Mouse (Mus musculus) kidney, embryonic 16.5 days (tissue): ENCODE data around the gene Lpcat2. TPM values are rescaled to one million over a fixed set of nuclear protein-coding genes. Genes with fewer than 3 reads are reported as not detected.

Source experiments
- ATAC-seq: fragments of 200-750 bp; cut with Nextera tagmentation; 2 replicates; pipeline ENCODE4 v1.8.0; 2017; ENCODE audit warnings: moderate TSS enrichment; ENCODE audit not compliant: low FRiP score, low TSS enrichment
- H3K27ac ChIP-seq: fragments of 300-500 bp; sonication (generic); 2 replicates; pipeline ENCODE4 v1.5.1; 2014; ENCODE audit warnings: low read length
- H3K27me3 ChIP-seq: fragments of 300-500 bp; sonication (generic); 2 replicates; pipeline ENCODE4 v1.6.1; 2014; ENCODE audit warnings: low read length, control low read depth, mixed read lengths; ENCODE audit not compliant: insufficient read depth
- H3K36me3 ChIP-seq: fragments of 300-500 bp; sonication (generic); 2 replicates; pipeline ENCODE4 v1.6.1; 2014; ENCODE audit warnings: low read length, control low read depth, mixed read lengths; ENCODE audit not compliant: insufficient read depth
- H3K4me1 ChIP-seq: fragments of 300-500 bp; sonication (generic); 2 replicates; pipeline ENCODE4 v1.6.1; 2014; ENCODE audit warnings: low read length, control low read depth, mixed read lengths; ENCODE audit not compliant: insufficient read depth
- H3K4me2 ChIP-seq: fragments of 300-500 bp; sonication (generic); replicated peaks from 2 replicates; pipeline ENCODE4 v1.6.1; 2014; ENCODE audit warnings: low read depth, low read length
- H3K4me3 ChIP-seq: fragments of 300-500 bp; sonication (generic); 2 replicates; pipeline ENCODE4 v1.5.1; 2014; ENCODE audit warnings: mild to moderate bottlenecking, low read length
- H3K9ac ChIP-seq: fragments of 300-500 bp; sonication (generic); replicated peaks from 2 replicates; pipeline ENCODE4 v1.6.1; 2014; ENCODE audit warnings: low read length
- H3K9me3 ChIP-seq: fragments of 300-500 bp; sonication (generic); 2 replicates; pipeline ENCODE4 v1.6.1; 2016; ENCODE audit warnings: low read length, control low read depth
- WGBS: fragments of 180-500 bp; shearing (Covaris S2); extraction: QIAGEN DNeasy Blood & Tissue Kit; methylation state at CpG from one replicate; pipeline ENCODE4 v1.1.7; 2014; 5-methylcytosine and 5-hydroxymethylcytosine counted together
- polyA plus RNA-seq: library from polyadenylated mRNA; unstranded; fragments of >200 nt; fragmentation: Nextera tagmentation; extraction: Ambion mirVana; gene quantifications from 2 replicates; pipeline ENCODE4 v1.2.1, GENCODE M21; 2015

The Lpcat2 gene
- polyA plus RNA-seq, 1 experiment from 2014 or later, result 5.5 TPM

DNA sequence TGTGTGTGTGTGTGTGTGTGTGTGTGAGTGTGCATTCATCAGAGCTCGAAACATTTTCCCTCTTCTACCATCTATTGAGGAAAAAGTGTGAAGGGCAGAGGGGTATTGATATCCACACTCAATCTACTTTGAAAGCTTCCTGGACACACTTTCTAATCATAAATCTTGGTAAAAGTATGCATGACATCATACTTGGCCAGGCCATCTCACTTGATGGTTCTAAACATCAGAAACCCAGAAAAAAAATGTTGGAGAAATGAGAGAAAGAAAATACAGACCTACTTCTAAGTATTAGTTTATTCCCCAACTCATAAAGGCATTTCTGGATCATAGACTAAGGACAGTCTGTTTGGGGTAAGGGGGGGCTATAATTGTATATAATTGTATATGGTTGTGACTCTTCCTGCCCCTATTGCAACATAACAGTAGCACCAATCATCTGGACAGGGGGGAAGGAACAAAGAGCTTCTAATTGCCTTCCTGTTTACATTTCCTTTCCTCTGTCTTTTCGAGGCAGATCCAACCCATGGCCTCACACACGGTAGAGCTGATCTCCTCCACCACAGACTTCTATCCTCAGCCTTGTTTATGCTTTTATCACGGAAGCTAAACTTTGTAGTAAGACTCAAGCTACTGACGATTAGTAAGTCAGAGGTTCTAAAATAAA lies 20.9 kb upstream of the Lpcat2 start:
- WGBS, result 49% methylated on average over 5 of the region's 5 CpGs
- ATAC-seq, result no peak
- no peak overlapping the region for H3K4me3 ChIP-seq
- H3K27ac ChIP-seq, result no peak overlapping the region
- no peaks in the 10 kb centered on the region for H3K4me1 ChIP-seq
- no peaks in the 10 kb centered on the region for H3K9me3 ChIP-seq
- H3K36me3 ChIP-seq, result peaks cover 24% of the 10 kb centered on the region
- H3K27me3 ChIP-seq, result no peaks in the 10 kb centered on the region
- H3K9ac ChIP-seq, result no peak overlapping the region
- H3K4me2 ChIP-seq, result no peak overlapping the region

GRCm38 (mm10) chr8:92834786-92835500 lies 20.2 kb upstream of the Lpcat2 start:
- no peak overlapping the region for H3K4me3 ChIP-seq
- no peak overlapping the region for H3K27ac ChIP-seq
- H3K27me3 ChIP-seq, result no peaks in the 10 kb centered on the region
- H3K4me2 ChIP-seq, result no peak overlapping the region
- ATAC-seq, result no peak
- WGBS, result 85% methylated on average over 11 of the region's 11 CpGs
- H3K9me3 ChIP-seq, result no peaks in the 10 kb centered on the region
- H3K9ac ChIP-seq, result no peak overlapping the region
- peaks cover 26% of the 10 kb centered on the region for H3K36me3 ChIP-seq
- H3K4me1 ChIP-seq, result no peaks in the 10 kb centered on the region

DNA sequence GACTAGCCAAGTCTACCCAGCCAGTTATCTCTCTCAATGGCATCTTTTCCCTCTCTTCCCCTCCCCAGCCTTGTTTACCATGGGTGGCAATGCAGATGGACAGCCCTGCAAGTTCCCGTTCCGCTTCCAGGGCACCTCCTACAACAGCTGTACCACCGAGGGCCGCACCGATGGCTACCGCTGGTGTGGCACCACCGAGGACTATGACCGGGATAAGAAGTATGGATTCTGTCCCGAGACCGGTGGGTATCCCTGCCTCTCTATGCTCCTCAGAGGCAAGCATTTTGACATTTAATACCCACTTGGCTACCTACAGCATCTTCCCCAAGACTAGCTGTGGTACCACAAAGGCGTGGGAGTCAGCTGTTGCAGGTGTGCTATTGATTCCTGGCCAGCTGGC lies 19.2 kb upstream of the Lpcat2 start:
- no peak overlapping the region for H3K4me2 ChIP-seq
- H3K9ac ChIP-seq, result no peak overlapping the region
- no peaks in the 10 kb centered on the region for H3K9me3 ChIP-seq
- H3K27me3 ChIP-seq, result no peaks in the 10 kb centered on the region
- WGBS, result 95% methylated on average over 11 of the region's 11 CpGs
- no peak overlapping the region for H3K4me3 ChIP-seq
- peaks cover 29% of the 10 kb centered on the region for H3K36me3 ChIP-seq
- H3K27ac ChIP-seq, result no peak overlapping the region
- H3K4me1 ChIP-seq, result no peaks in the 10 kb centered on the region
- ATAC-seq, result no peak

DNA sequence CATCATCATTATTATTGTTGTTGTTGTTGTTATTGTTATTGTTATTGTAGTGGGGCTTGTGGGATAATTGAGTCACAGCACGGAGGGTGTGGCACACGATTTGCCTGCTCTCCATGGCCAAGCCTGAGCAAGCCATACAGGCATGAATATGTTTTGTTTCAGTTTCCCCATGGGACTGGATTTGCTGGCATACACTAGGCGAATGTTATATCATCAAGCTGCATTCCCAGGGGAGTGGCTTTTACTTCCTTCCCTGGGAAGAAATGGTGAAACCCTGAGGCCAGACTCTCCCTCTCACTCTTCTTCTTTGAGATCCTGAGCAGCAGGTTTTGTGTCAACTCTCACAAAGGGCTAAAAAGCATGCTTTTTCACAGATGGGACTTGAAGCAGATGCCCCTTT lies 16.5 kb upstream of the Lpcat2 start:
- no peak for ATAC-seq
- no peak overlapping the region for H3K4me2 ChIP-seq
- no peaks in the 10 kb centered on the region for H3K9me3 ChIP-seq
- WGBS, result 84% methylated on average over 3 of the region's 3 CpGs
- H3K4me1 ChIP-seq, result no peaks in the 10 kb centered on the region
- H3K9ac ChIP-seq, result no peak overlapping the region
- no peak overlapping the region for H3K27ac ChIP-seq
- H3K27me3 ChIP-seq, result no peaks in the 10 kb centered on the region
- H3K36me3 ChIP-seq, result peaks cover 22% of the 10 kb centered on the region
- no peak overlapping the region for H3K4me3 ChIP-seq

DNA sequence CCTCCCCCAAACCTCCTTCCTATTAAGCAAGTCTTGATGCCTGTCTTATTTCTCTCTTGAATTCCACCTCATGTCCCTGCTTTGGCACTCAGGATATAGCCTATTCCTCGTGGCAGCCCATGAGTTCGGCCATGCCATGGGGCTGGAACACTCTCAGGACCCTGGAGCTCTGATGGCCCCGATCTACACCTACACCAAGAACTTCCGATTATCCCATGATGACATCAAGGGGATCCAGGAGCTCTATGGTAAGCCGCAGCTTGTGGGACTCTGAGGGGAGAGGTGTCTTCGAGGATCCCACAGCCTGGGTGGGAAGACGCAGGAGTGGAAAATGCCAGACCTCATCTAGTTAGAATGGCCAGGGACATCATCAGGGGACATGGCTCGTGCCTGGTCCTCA lies 16.0 kb upstream of the Lpcat2 start:
- H3K4me2 ChIP-seq, result no peak overlapping the region
- H3K4me3 ChIP-seq, result no peak overlapping the region
- H3K27ac ChIP-seq, result no peak overlapping the region
- ATAC-seq, result no peak
- no peaks in the 10 kb centered on the region for H3K27me3 ChIP-seq
- H3K4me1 ChIP-seq, result no peaks in the 10 kb centered on the region
- H3K9ac ChIP-seq, result no peak overlapping the region
- peaks cover 27% of the 10 kb centered on the region for H3K36me3 ChIP-seq
- WGBS, result 94% methylated on average over 8 of the region's 8 CpGs
- H3K9me3 ChIP-seq, result no peaks in the 10 kb centered on the region

DNA sequence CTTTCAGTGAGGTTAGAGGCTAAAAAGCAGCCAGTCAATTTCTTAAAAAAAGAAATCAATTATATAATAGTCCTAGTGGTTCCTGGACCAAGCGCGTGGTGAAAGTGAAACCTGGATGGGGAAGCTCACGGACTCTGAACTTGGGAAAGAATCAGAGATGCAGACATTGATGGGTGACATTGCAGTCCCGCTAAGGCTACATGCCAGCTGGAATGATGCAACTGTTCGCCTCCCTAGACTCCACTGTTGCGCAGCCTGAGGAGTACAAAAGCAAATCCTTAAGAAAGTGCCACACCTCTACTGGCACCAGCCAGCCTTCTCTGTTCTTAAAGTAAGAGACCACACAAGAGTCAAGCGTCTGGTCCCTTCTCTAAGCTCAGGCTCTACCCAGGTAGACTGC lies 15.3 kb upstream of the Lpcat2 start:
- H3K4me2 ChIP-seq, result no peak overlapping the region
- H3K4me3 ChIP-seq, result no peak overlapping the region
- H3K36me3 ChIP-seq, result peaks cover 30% of the 10 kb centered on the region
- H3K27me3 ChIP-seq, result no peaks in the 10 kb centered on the region
- H3K9ac ChIP-seq, result no peak overlapping the region
- WGBS, result 94% methylated on average over 7 of the region's 7 CpGs
- no peak overlapping the region for H3K27ac ChIP-seq
- H3K9me3 ChIP-seq, result no peaks in the 10 kb centered on the region
- H3K4me1 ChIP-seq, result no peaks in the 10 kb centered on the region
- ATAC-seq, result no peak

GRCm38 (mm10) chr8:92846684-92847083 lies 8.5 kb upstream of the Lpcat2 start:
- peaks cover 8% of the 10 kb centered on the region; the same call in 1 of the 2 replicates for H3K36me3 ChIP-seq
- H3K4me1 ChIP-seq, result peaks cover 55% of the 10 kb centered on the region
- peak overlapping the region; percentile 37 for H3K4me2 ChIP-seq
- no peaks in the 10 kb centered on the region for H3K9me3 ChIP-seq
- peak overlapping the region; percentile 82 for H3K27ac ChIP-seq
- peak; percentile 74 for ATAC-seq
- H3K9ac ChIP-seq, result peak overlapping the region; percentile 14; the same call in 1 of the 2 replicates
- WGBS, result 2% methylated on average over 3 of the region's 3 CpGs
- H3K4me3 ChIP-seq, result no peak overlapping the region
- H3K27me3 ChIP-seq, result no peaks in the 10 kb centered on the region

- Histone ChIP-seq H3K4me2 (peak overlapping the region; percentile 37), H3K27me3 (no peaks in the 10 kb centered on the region), H3K36me3 (peaks cover 8% of the 10 kb centered on the region; the same call in 1 of the 2 replicates), H3K4me1 (peaks cover 55% of the 10 kb centered on the region), H3K9me3 (no peaks in the 10 kb centered on the region), H3K9ac (no peak overlapping the region), H3K27ac (peak overlapping the region; percentile 82), H3K4me3 (no peak overlapping the region)
- ATAC-seq, result peak; percentile 77
- 4% methylated on average over 9 of the region's 9 CpGs for WGBS
These were observed 7.8 kb upstream of the Lpcat2 start for GRCm38 (mm10) chr8:92847299-92847698.

- H3K9me3 ChIP-seq, result no peaks in the 10 kb centered on the region
- 0 out of 2 replicates have a peak, but pooled peaks cover 1% of the 10 kb centered on the region for H3K36me3 ChIP-seq
- H3K27me3 ChIP-seq, result no peaks in the 10 kb centered on the region
- H3K4me3 ChIP-seq, result no peak overlapping the region
- no peak overlapping the region for H3K9ac ChIP-seq
- 40% methylated on average over 6 of the region's 6 CpGs for WGBS
- H3K4me2 ChIP-seq, result no peak overlapping the region
- peak overlapping the region; percentile 59; the same call in 1 of the 2 replicates for H3K27ac ChIP-seq
- no peak for ATAC-seq
- peaks cover 68% of the 10 kb centered on the region for H3K4me1 ChIP-seq
These were observed 5.9 kb upstream of the Lpcat2 start for GRCm38 (mm10) chr8:92849261-92849660.

GRCm38 (mm10) chr8:92850239-92850638 lies 4.9 kb upstream of the Lpcat2 start:
- Histone ChIP-seq H3K9ac (no peak overlapping the region), H3K9me3 (no peaks in the 10 kb centered on the region), H3K27ac (peak overlapping the region; percentile 59), H3K27me3 (no peaks in the 10 kb centered on the region), H3K4me1 (peaks cover 68% of the 10 kb centered on the region), H3K4me2 (no peak overlapping the region), H3K36me3 (no peaks in the 10 kb centered on the region), H3K4me3 (no peak overlapping the region)
- 34% methylated on average over 4 of the region's 4 CpGs for WGBS
- peak; percentile 56; the same call in 1 of the 2 replicates for ATAC-seq
